Mouse (Mus musculus): Measurements from ENCODE around the gene Adamts13.

Adamts13 gene

GRCm38 (mm10) chr2:26973116-26973515 is at the start of gene Adamts13:
Gene Adamts13, plus strand, starts transcription at chr2:26973416.
- DNase-seq, result no peak

GRCm38 (mm10) chr2:26927745-26928476 is 45.3 kb upstream of the Adamts13 start:
- no peak for DNase-seq

GRCm38 (mm10) chr2:26930390-26930789 is 42.8 kb upstream of the Adamts13 start:
- peak; percentile 52 for DNase-seq

GRCm38 (mm10) chr2:26932473-26933303 is 40.5 kb upstream of the Adamts13 start:
- DNase-seq, result no peak

GRCm38 (mm10) chr2:26933304-26934055 is 39.7 kb upstream of the Adamts13 start, which contains the start of the genes Surf4 and Stkld1:
Gene Surf4, minus strand, starts transcription at chr2:26933928.
Gene Stkld1, plus strand, starts transcription at chr2:26934047.
- DNase-seq, result peak; percentile 93

- DNase-seq, result no peak
Measured at GRCm38 (mm10) chr2:26935286-26935685, 37.9 kb upstream of the Adamts13 start.

GRCm38 (mm10) chr2:26936425-26936824 is 36.8 kb upstream of the Adamts13 start:
- no peak for DNase-seq

GRCm38 (mm10) chr2:26941539-26941938 is 31.7 kb upstream of the Adamts13 start:
- DNase-seq, result no peak

GRCm38 (mm10) chr2:26943253-26943652 is 30.0 kb upstream of the Adamts13 start:
- no peak for DNase-seq

GRCm38 (mm10) chr2:26950411-26950810 is 22.8 kb upstream of the Adamts13 start:
- no peak for DNase-seq

- no peak for DNase-seq
Measured at GRCm38 (mm10) chr2:26951346-26951905, 21.8 kb upstream of the Adamts13 start.

GRCm38 (mm10) chr2:26952193-26952592 is 21.0 kb upstream of the Adamts13 start:
- DNase-seq, result no peak

- DNase-seq, result no peak
Measured at GRCm38 (mm10) chr2:26952866-26953265, 20.4 kb upstream of the Adamts13 start.

- no peak for DNase-seq
Measured at GRCm38 (mm10) chr2:26954735-26955395, 18.4 kb upstream of the Adamts13 start.

- DNase-seq, result no peak
Measured at GRCm38 (mm10) chr2:26956811-26957487, 16.3 kb upstream of the Adamts13 start.

GRCm38 (mm10) chr2:26957488-26957859 is 15.7 kb upstream of the Adamts13 start:
- DNase-seq, result no peak

- DNase-seq, result no peak
Measured at GRCm38 (mm10) chr2:26960756-26961155, 12.5 kb upstream of the Adamts13 start.

- DNase-seq, result peak; percentile 93
Measured at GRCm38 (mm10) chr2:26963923-26964723, 9.1 kb upstream of the Adamts13 start, which contains the start of gene Rexo4. Gene Rexo4, minus strand, starts transcription at chr2:26964386.

GRCm38 (mm10) chr2:26964724-26965370 is 8.4 kb upstream of the Adamts13 start:
- DNase-seq, result no peak

- DNase-seq, result no peak
Measured at GRCm38 (mm10) chr2:26967262-26967661, 6.0 kb upstream of the Adamts13 start.

Measured in right cerebral cortex, postnatal 25 days (tissue).